Mouse (Mus musculus): ENCODE measurements around the gene Alg14. TPM values are rescaled to one million over a fixed set of nuclear protein-coding genes. Genes with fewer than 3 reads are reported as not detected.

Gene Alg14
- polyA plus RNA-seq, 1 experiment from 2014 or later = 33.6 TPM

DNA sequence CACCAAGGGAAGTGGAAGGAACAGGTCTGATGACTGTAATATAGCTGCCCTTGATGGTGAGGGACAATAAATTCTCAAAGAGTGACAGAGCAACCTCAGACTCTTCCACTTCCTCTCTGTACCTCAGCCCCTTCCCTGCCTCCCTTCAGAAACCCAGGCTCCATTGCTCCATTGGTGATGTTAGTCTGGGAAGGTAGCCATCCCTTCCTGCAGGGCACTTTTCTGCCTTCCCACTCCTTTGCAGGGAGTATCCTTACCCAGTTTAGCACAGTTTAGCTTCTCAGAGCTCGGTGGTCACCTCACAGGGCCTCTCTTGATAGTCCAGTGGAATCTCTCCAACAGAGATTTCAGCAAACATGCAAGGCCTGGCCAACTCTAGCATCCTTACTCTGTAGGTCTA lies 30.7 kb upstream of the Alg14 start:
- ATAC-seq (ENCODE audit: insufficient number of reproducible peaks, insufficient read depth, low FRiP score, low TSS enrichment) = no peak
- Histone ChIP-seq H3K36me3 (no peaks in the 10 kb centered on the region), H3K4me3 (no peak overlapping the region), H3K4me1 (0 out of 2 replicates have a peak, but pooled peaks cover 2% of the 10 kb centered on the region), H3K4me2 (replicated peaks) (no peak overlapping the region), H3K27ac (no peak overlapping the region), H3K9me3 (no peaks in the 10 kb centered on the region), H3K27me3 (peaks cover 46% of the 10 kb centered on the region), H3K9ac (no peak overlapping the region)
- 58% methylated on average over 1 of the region's 1 CpGs for WGBS

DNA sequence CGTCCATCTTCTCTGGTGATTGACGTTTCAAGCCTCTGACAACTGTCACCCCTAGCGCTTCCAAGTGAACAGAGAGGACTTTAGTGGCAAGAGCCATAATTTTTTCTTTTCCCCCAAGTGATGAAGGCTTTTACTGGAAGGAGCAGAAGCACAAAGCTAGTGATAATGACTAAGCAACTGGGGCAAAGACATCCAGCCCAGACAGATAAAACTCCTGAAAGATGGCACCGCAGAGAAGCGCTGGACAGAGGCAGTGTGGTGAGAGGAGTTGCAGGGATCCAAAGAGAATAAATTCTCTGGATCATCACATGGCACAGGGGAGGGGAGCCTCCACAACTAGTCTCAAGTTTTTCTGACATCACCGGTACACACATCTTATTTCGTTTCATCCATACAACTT lies 30.3 kb upstream of the Alg14 start:
- H3K4me2 ChIP-seq (replicated peaks) = no peak overlapping the region
- 58% methylated on average over 7 of the region's 7 CpGs for WGBS
- peaks cover 46% of the 10 kb centered on the region for H3K27me3 ChIP-seq
- no peaks in the 10 kb centered on the region for H3K9me3 ChIP-seq
- H3K9ac ChIP-seq = no peak overlapping the region
- H3K36me3 ChIP-seq = no peaks in the 10 kb centered on the region
- ATAC-seq (ENCODE audit: insufficient number of reproducible peaks, insufficient read depth, low FRiP score, low TSS enrichment) = no peak
- H3K4me1 ChIP-seq = 0 out of 2 replicates have a peak, but pooled peaks cover 2% of the 10 kb centered on the region
- H3K4me3 ChIP-seq = no peak overlapping the region
- H3K27ac ChIP-seq = no peak overlapping the region

DNA sequence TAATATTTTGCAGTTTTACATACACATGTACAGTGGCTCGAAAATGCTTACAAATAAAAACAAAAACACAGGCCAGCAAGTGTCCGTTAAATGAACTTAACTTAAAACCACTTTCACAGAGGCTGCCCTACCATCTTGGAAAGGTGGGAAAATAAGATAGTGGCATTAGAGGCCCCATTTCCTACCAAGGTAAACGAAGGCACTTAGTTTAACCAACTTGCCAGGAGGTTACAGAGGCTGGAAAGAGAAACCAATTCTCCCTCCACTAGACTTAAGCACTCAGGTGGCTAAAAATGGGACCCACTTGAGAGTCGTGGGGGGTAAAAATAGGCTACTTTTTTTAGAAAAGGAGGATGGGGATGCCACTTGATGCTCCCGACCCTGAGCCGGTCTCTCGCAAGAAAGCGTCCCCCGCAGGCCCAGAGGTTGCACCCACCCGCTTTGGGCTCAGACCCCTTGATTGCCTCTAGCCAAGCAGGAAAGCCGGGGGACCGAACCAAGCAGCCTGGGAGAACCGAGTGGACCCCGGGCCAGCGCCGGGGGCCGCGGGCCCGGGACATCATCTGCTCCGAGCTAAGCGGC lies 29.5 kb upstream of the Alg14 start:
- H3K4me1 ChIP-seq = 0 out of 2 replicates have a peak, but pooled peaks cover 2% of the 10 kb centered on the region
- peak overlapping the region; percentile 73 for H3K9ac ChIP-seq
- H3K27me3 ChIP-seq = peaks cover 46% of the 10 kb centered on the region
- WGBS = 8% methylated on average over 21 of the region's 21 CpGs
- no peaks in the 10 kb centered on the region for H3K36me3 ChIP-seq
- no peak overlapping the region for H3K27ac ChIP-seq
- no peaks in the 10 kb centered on the region for H3K9me3 ChIP-seq
- H3K4me2 ChIP-seq (replicated peaks) = peak overlapping the region; percentile 99
- peak overlapping the region; percentile 71 for H3K4me3 ChIP-seq
- no peak for ATAC-seq (ENCODE audit: insufficient number of reproducible peaks, insufficient read depth, low FRiP score, low TSS enrichment)

DNA sequence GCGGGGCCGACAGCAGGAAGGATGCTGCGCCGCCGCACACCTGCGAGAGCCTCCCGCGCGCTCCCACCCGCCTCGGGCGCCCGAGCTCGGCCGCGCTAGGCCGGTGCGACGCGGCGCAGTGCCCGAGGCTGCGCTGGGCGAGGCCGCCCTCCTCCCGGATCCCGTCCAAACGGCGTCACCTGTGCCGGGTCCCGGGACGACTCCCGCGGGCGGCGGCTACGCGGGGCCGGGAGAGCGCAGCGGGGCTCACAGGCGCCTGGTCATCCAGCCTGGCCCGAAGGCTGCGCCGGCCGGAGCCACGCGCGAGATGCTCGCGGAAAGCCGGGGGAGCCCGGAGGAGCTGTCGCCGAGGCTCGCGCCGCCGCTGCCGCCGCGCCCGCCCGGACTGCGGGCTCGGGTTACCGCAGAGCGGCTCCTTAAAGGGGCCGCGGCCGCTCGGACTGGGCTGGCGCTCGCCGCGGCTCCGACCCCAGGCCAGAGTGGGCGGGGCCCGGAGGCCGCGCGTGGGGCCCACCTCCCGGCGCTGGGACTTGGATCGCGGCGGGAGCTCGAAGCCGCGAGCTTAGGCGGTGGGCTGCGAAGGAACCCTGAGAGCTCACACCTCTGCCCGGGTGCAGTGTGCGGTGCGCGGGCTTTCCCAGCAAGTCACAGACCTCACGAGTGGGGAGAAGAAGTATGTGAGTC lies 28.9 kb upstream of the Alg14 start:
- Histone ChIP-seq H3K27ac (no peak overlapping the region), H3K4me3 (peak overlapping the region; percentile 71), H3K27me3 (peaks cover 46% of the 10 kb centered on the region), H3K4me1 (0 out of 2 replicates have a peak, but pooled peaks cover 2% of the 10 kb centered on the region), H3K9ac (peak overlapping the region; percentile 73), H3K36me3 (no peaks in the 10 kb centered on the region), H3K9me3 (no peaks in the 10 kb centered on the region), H3K4me2 (replicated peaks) (peak overlapping the region; percentile 99)
- WGBS = under 1% methylated on average over 88 of the region's 97 CpGs
- peak; percentile 91 for ATAC-seq (ENCODE audit: insufficient number of reproducible peaks, insufficient read depth, low FRiP score, low TSS enrichment)

DNA sequence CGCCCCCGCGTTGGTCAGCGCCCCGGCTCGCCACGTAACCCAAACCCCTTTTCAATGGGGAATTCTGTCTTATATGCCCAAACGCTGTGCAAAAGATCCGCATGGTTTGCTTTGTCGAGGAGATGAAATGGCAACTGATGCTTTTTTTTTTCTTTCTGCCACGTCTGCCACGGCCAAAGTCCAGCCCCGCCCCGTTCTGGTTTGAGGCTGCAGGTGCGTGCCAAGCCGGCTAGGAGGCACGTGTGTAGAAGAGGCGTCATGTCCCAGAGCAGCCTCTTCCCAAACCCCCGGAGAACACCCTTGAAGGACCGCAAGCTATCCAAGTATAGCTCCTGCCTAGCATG lies 28.4 kb upstream of the Alg14 start:
- H3K27ac ChIP-seq = no peak overlapping the region
- ATAC-seq (ENCODE audit: insufficient number of reproducible peaks, insufficient read depth, low FRiP score, low TSS enrichment) = no peak

DNA sequence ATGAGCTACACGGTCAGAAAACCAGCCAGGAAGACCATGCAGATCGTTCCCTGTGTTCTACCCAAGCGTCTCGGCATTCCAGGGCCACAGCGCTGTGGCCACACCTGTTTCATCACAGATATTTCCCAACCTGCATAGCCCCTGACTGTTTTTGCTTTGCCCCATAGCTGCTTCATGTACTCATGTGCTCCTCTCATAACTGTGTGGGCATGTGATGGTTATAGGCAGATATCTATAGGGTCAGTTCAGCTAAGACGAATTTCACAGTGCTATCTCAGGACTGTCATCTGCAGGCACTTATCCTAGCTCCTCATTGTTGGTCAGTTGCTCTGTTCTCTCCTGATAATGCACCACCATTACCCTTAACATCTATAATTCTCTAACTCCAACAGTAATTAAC lies 27.3 kb upstream of the Alg14 start:
- Histone ChIP-seq H3K4me1 (0 out of 2 replicates have a peak, but pooled peaks cover 2% of the 10 kb centered on the region), H3K36me3 (no peaks in the 10 kb centered on the region), H3K27me3 (peaks cover 43% of the 10 kb centered on the region), H3K4me3 (no peak overlapping the region), H3K9ac (no peak overlapping the region), H3K4me2 (replicated peaks) (no peak overlapping the region), H3K27ac (no peak overlapping the region), H3K9me3 (no peaks in the 10 kb centered on the region)
- ATAC-seq (ENCODE audit: insufficient number of reproducible peaks, insufficient read depth, low FRiP score, low TSS enrichment) = no peak
- 55% methylated on average over 6 of the region's 6 CpGs for WGBS

More for the DNA sequence above, 28.4 kb upstream of the Alg14 start:
- Histone ChIP-seq H3K4me3 (peak overlapping the region; percentile 71), H3K27me3 (peaks cover 46% of the 10 kb centered on the region), H3K4me2 (replicated peaks) (peak overlapping the region; percentile 99), H3K9ac (peak overlapping the region; percentile 73; the same call in 1 of the 2 replicates), H3K4me1 (0 out of 2 replicates have a peak, but pooled peaks cover 2% of the 10 kb centered on the region), H3K9me3 (no peaks in the 10 kb centered on the region), H3K36me3 (no peaks in the 10 kb centered on the region)
- WGBS = 3% methylated on average over 20 of the region's 20 CpGs

DNA sequence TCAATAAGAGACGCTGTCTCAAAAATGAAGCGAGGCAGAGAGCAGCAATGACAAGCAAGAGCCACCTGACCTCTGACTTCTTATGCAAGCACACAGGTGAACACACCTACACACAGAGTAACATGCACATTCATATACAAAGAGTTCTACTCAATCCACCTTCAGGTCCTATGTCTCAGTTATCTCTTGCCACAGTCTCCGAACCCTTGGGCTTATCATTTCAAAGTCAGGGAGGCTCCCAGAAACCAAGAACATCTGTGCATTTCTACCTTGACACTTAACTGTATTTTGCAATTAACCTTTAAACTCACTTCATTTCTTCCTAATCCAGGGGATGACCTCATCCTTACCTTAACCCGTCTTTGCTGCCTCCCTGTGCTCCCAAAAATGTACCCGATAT lies 24.3 kb upstream of the Alg14 start:
- H3K27me3 ChIP-seq = peaks cover 19% of the 10 kb centered on the region
- WGBS = 77% methylated on average over 5 of the region's 5 CpGs

DNA sequence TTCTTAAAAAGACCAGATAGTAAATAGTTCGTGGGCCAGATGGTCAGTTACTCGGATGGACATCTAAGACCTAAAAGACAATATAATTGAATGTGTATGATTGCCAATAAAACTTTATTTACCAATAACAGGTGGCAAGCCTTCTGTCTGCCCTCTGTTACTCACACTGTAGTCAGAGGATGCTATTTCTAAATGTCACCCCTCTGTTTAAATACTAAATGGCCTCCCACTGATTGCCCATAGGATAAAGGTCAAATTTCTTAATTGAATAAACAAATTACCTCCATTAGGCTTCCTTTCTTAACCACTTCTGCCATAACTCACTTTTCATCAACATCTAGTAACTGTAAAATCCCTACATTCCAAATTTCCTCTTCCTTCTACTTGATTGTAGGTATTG lies 19.0 kb upstream of the Alg14 start:
- Histone ChIP-seq H3K27ac (no peak overlapping the region), H3K9ac (no peak overlapping the region), H3K36me3 (no peaks in the 10 kb centered on the region), H3K9me3 (no peaks in the 10 kb centered on the region), H3K4me3 (no peak overlapping the region), H3K4me2 (replicated peaks) (no peak overlapping the region), H3K4me1 (no peaks in the 10 kb centered on the region), H3K27me3 (no peaks in the 10 kb centered on the region)
- WGBS = 81% methylated on average over 2 of the region's 2 CpGs
- ATAC-seq (ENCODE audit: insufficient number of reproducible peaks, insufficient read depth, low FRiP score, low TSS enrichment) = no peak

More for the DNA sequence above, 24.3 kb upstream of the Alg14 start:
- Histone ChIP-seq H3K4me3 (no peak overlapping the region), H3K4me1 (0 out of 2 replicates have a peak, but pooled peaks cover 2% of the 10 kb centered on the region), H3K36me3 (no peaks in the 10 kb centered on the region), H3K4me2 (replicated peaks) (no peak overlapping the region), H3K27ac (no peak overlapping the region), H3K9me3 (no peaks in the 10 kb centered on the region), H3K9ac (no peak overlapping the region)
- no peak for ATAC-seq (ENCODE audit: insufficient number of reproducible peaks, insufficient read depth, low FRiP score, low TSS enrichment)

DNA sequence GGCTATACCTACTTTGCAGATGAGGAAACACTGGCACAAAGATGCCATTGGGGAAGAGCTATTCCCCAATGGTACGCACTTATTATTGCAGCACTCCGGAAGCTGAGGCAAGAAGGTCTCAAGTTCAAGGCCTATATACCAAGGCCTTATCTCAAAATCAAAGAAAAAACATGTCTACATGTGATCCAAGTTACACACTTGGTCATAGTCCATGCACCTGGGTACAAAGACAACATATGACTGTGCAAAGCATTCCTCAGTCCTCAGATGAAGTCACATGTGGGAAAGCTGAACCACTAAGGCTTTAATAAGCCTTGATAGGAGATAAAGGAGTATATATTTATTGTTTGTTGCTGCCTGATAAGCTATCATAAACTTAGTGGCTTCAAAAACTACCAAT lies 17.6 kb upstream of the Alg14 start:
- Histone ChIP-seq H3K9me3 (no peaks in the 10 kb centered on the region), H3K9ac (no peak overlapping the region), H3K27ac (no peak overlapping the region), H3K4me1 (no peaks in the 10 kb centered on the region), H3K36me3 (no peaks in the 10 kb centered on the region), H3K4me3 (no peak overlapping the region), H3K27me3 (no peaks in the 10 kb centered on the region), H3K4me2 (replicated peaks) (no peak overlapping the region)
- no peak for ATAC-seq (ENCODE audit: insufficient number of reproducible peaks, insufficient read depth, low FRiP score, low TSS enrichment)
- WGBS = 92% methylated on average over 2 of the region's 2 CpGs

DNA sequence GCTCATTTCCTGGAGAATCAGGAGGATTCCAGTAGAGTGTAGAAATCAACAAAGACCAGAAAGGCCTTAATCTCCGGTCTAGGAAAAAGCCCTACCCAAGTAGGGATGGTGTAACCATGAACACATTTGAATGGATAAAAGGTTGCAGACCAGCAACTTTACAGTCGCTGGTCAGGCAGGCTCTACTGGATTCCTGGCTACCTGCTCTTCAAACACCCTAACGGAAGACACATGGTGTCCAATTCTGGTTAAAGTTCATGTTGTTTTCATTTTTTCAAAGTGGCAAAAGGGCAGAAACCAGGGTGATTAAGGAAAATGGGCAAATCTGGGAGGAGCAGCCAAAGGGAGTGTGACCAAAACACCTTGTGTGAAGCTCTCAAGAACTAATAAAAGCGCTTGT lies 14.6 kb upstream of the Alg14 start:
- no peak overlapping the region for H3K4me2 ChIP-seq (replicated peaks)
- H3K4me1 ChIP-seq = no peaks in the 10 kb centered on the region
- no peaks in the 10 kb centered on the region for H3K27me3 ChIP-seq
- H3K9me3 ChIP-seq = no peaks in the 10 kb centered on the region
- H3K9ac ChIP-seq = no peak overlapping the region
- 65% methylated on average over 4 of the region's 4 CpGs for WGBS
- no peak overlapping the region for H3K4me3 ChIP-seq
- H3K36me3 ChIP-seq = no peaks in the 10 kb centered on the region
- H3K27ac ChIP-seq = no peak overlapping the region
- ATAC-seq (ENCODE audit: insufficient number of reproducible peaks, insufficient read depth, low FRiP score, low TSS enrichment) = no peak

DNA sequence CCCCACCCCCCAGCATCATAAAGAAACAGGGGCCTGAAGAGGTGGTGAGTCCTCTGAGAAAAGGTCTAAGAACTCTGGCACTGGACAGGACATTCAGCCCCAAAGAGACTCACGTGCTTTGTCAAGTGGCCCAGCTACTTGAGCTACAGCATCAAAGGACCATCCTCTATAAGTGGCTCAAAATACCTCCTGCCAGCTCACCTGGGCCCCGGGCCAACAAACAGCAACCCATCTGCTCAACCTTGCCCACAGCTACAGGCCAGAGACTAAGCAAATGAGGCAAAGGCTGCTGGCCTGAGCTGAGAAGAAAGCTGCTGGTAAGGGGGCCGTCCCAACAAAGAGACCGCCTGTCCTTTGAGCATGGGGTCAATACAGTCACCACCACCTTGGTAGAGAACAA lies 14.0 kb upstream of the Alg14 start:
- no peak overlapping the region for H3K9ac ChIP-seq
- no peak for ATAC-seq (ENCODE audit: insufficient number of reproducible peaks, insufficient read depth, low FRiP score, low TSS enrichment)
- no peak overlapping the region for H3K4me3 ChIP-seq
- H3K4me1 ChIP-seq = no peaks in the 10 kb centered on the region
- H3K27ac ChIP-seq = no peak overlapping the region
- no peaks in the 10 kb centered on the region for H3K36me3 ChIP-seq
- no peak overlapping the region for H3K4me2 ChIP-seq (replicated peaks)
- H3K27me3 ChIP-seq = no peaks in the 10 kb centered on the region
- WGBS = 88% methylated on average over 4 of the region's 4 CpGs
- H3K9me3 ChIP-seq = no peaks in the 10 kb centered on the region

DNA sequence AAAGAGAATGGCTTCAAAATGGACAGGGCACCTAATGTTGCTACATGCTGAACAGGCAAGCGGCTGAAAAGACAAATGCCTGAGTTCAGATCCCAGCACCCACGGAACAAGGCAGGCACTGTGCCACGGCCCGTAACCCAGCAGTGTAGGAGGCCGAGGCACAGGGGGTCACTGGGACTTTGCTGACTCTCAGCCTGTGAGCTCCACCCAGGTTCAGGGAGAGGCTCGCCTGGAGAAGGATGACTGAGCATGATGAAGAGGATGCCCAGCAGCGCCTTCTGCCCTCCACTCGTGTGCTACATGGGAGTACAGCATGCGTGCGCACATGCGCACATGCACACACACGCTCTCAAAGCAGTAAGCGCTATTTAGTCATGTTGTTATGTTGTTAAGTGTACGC lies 11.9 kb upstream of the Alg14 start:
- Histone ChIP-seq H3K9ac (no peak overlapping the region), H3K4me3 (no peak overlapping the region), H3K9me3 (no peaks in the 10 kb centered on the region), H3K27ac (no peak overlapping the region), H3K27me3 (no peaks in the 10 kb centered on the region), H3K4me1 (no peaks in the 10 kb centered on the region), H3K36me3 (no peaks in the 10 kb centered on the region), H3K4me2 (replicated peaks) (no peak overlapping the region)
- WGBS = 86% methylated on average over 14 of the region's 14 CpGs
- ATAC-seq (ENCODE audit: insufficient number of reproducible peaks, insufficient read depth, low FRiP score, low TSS enrichment) = no peak
